Mouse (Mus musculus): ENCODE measurements at regions not wholly inside any gene's neighbourhood (a gene's known extent, or its start where the extent isn't known, plus 50 kb on each side); places are given as distances from the start of the nearest gene placed in this dataset.

DNA sequence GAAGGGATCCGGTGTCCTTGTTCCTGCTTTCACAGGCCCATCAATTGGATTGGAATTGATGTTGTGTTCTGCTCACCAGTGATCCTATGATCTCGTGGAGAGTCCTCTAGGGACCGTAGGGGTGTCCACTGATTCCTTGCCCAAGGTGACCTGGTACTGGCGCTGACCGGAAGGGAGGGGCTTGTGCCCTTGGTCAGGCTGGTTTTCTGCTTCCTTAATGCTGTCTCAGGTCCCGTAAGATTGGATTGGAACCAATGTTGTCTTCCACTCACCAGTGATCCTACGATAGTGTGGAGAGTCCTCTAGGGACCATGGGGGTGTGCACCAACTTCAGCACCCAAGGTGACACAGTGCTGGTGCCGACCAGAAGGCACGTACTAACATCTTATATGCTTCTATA lies 324.9 kb upstream of the Ptchd4 start:
- intact Hi-C loops (cut with DNase I) = no loop called here
- DNase-seq = no peak

DNA sequence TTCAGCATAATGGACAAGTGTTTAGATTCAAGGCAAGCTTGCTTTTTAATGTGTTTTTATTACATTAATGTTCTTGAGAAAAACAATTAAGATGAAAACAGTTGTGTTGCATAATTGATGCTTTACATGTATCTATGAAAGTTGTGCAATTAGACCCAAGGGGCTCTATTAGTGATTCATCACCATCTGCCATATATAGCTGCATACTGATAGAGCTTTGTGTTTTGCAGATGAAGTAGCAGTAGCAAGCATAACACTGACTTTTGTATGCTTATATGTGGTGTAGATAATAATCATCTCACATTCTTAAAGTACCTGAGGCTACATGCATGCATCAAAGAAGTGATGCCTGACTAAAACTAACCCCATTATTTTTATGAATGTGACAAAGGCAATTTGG lies 307.3 kb upstream of the Ptchd4 start:
- no peak for DNase-seq
- intact Hi-C loops (cut with DNase I) = no loop called here

GRCm38 (mm10) chr17:42024295-42024694 lies 291.5 kb upstream of the Ptchd4 start:
- no peak for DNase-seq
- intact Hi-C loops (cut with DNase I) = no loop called here

DNA sequence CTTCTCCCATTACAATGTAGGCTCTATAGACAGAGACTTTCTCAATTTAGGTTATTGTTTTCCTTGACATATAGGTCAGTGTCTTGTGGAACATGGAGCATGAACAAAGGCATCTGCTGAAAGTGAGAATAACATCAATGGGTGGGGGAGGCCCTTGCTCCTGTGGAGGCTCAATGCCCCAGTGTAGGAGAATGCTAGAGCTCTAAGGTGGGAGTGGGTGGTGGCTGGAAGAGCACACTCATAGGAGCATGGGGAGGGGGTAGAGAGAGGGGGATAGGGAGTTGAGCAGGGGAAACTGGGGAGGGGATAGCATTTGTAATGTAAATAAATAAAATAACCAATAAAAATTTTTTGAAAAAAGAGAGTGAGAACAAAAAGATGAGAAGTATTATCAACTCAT lies 288.5 kb upstream of the Ptchd4 start:
- DNase-seq = no peak

GRCm38 (mm10) chr17:42029452-42029851 lies 286.3 kb upstream of the Ptchd4 start:
- intact Hi-C loops (cut with DNase I) = no loop called here
- no peak for DNase-seq

More for the DNA sequence above, 288.5 kb upstream of the Ptchd4 start:
- intact Hi-C loops (cut with DNase I) = no loop called here

DNA sequence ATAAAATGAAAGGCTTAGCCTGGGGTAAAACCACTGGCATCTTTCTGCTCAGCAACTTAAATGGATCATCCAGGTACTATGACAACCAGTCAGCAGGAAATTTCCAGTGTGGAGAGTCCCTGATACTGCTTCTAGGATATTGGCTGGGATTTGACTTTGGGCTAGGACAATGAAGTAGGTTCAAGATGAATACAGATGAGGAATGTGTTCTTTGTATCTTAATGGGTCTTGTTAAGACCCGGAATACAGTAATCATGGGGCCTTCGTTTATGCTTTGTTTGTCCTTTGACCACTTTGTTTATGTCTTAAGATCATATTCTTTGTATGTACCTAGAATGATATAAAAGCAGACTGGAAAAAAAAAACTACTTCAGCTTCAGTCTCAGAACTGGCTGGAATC lies 278.7 kb upstream of the Ptchd4 start:
- no peak for DNase-seq
- intact Hi-C loops (cut with DNase I) = no loop called here

DNA sequence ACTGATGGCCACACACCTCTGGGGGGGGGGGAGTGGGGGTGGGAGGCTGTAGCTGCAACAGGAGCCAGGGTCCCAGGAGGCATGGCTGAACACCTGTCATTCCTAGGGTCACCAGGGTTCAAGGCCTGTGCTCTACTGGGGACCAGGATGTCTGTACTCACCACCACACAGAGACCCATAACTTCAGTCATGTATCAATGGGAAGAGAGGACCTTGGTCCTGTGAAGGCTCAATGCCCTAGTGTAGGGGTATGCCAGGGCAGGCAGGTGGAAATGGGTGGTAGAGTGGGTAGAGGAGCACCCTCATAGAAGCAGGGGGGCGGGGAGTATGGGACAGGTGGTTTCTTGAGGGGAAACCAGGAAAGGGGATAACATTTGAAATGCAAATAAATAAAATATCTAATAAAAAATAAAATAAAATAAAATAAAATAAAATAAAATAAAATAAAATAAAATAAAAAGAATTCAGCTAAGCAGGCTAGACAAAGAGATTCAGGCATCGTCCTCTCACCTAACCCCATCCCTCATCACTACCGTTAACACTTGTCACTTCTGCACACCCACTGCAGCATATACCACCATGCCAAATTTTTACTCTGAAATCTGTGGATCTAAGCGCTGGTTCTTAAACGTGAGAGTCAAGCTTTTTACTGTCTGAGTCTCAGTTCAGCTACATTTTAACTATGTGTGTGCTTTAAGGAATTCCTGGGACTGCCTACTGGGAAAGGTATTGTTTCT lies 265.8 kb upstream of the Ptchd4 start:
- no peak for DNase-seq
- intact Hi-C loops (cut with DNase I) = no loop called here

DNA sequence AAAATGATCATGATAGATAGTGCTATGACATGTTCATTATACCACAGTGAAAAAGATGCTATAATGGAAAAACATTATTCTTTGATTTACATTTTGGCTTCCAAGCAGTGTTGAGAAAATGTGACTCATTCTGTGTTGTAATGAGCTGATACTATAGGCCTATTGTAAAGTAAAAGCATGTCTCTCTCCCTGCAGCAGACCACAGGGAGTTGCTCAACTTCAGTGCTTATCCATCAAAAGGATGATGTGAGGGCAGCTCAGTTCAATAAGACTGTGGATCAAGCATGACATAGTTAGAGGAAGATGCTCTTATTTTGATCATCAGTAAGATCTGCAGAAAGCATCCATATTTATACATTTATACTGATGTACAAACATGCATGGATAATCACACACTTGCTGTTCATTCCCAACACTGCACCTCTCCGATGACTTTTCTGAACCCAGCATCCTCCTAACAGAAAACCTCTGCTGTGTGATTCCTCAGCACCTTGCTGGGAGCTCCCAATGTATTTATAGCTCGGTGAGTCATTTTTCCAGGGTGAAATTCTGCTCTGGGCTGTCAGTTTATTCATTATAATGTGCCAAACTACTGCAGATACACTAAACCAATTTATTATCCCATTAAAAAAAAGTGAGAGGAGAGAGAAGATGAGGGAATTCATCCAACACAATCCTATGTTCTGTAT lies 224.8 kb upstream of the Ptchd4 start:
- intact Hi-C loops (cut with DNase I) = no loop called here
- no peak for DNase-seq

DNA sequence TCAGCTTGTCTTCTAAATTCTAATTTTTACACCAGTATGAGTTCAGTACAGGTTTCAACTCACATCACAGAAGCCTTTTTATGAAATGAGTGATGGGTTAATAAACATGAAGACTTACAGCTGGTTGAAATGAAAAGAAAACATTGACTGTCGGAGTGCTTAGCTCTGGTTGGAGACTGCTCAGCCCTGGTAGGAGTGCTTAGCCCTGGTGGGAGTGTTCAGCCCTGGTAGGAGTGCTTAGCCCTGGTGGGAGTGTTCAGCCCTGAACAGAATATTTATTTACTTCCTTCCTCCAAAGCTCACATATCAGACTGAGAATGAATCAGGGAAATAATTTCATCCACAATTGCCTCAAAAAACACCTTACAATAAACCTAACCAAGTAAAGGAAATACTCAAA lies 202.1 kb upstream of the Ptchd4 start:
- intact Hi-C loops (cut with DNase I) = no loop called here
- no peak for DNase-seq

GRCm38 (mm10) chr17:42120759-42121158 lies 195.0 kb upstream of the Ptchd4 start:
- DNase-seq = no peak
- intact Hi-C loops (cut with DNase I) = no loop called here

DNA sequence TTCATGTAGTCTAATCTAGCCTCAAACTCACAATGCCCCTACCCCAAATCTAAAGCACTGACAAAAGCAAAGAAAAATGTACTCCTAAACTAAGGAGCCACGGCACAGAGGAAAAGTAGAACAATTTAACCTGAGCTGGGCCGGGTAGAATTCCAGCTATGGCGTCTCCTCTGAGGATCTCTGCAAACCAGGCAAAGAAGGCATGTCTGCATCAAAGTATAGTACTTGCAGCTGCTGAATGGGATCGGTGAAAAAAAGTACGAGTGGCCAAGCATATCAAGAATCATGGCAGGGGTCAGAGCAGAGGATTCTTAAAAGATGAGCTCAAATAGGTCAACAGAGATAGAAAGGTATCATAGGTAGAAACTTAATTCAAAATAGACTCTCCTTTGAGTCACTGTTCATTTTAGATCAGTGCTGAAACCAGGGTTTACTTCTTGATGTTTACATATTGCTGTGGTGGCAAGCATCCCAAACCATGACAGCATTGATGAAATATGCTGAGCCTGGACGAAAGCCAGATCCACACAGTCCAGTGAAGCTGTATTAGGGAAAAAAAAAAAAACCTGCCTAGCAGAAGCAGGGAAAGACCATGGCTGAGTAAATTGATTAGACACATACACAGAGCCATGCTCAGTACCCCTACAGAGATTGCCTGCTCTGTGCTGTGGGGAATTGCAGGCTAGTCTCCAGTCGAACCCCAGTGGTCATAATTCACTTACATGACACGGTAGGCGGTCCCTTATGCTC lies 189.1 kb upstream of the Ptchd4 start:
- DNase-seq = peak in 1 of 2 experiments; percentile 4
- intact Hi-C loops (cut with DNase I) = no loop called here

- intact Hi-C loops (cut with DNase I) = no loop called here
- no peak for DNase-seq
These were observed 146.2 kb upstream of the Ptchd4 start for GRCm38 (mm10) chr17:42169391-42170018.

DNA sequence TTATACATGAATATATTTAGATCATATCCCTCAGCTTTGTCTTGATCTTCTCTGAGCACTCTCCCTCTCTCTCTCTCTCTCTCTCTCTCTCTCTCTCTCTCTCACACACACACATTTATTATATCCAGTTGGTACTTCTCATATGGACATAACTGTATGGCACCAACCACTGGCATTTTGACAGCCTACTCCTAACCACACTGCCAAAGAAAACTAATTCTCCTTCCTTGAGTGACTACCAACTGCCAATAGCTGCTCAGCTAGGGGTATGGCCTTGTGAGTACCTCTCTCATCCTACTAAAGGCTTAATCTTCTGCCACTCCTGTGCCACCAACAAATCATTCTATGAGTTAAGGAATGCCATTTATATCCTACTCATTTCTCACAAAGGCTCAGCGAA lies 127.2 kb upstream of the Ptchd4 start:
- no peak for DNase-seq
- intact Hi-C loops (cut with DNase I) = no loop called here

DNA sequence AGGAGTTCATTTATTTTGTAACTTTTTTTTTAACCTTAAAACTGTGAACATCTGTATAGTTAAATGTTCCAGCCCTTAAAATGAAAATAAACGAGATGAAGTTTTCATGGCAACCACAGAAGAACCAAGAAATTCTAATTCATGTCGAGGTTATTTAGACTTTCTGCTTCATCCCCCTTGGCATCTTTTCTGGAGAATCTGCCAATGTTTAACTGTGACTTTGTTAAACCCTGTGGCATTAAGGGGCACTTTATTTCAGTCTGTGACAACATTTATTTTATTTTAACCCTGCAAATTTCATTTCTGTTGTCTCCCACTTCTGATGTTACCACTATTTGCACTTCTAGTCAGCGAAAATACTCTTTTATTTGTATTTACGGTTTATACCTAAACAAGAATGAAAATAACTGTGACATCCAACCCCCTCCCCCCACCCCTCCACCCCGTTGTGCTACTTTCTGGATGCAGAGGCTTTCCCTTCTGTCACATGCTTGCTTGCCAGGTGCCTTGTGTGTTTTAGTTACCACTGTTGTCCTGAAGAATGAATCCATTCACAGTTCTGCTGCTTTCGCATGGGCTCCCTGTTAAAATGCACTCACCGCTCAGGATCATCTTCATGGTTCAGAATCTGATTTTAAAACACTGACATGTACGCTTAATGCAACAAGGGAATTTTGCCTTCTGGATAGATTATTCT lies 125.4 kb upstream of the Ptchd4 start:
- intact Hi-C loops (cut with DNase I) = no loop called here
- DNase-seq = no peak
